Mouse (Mus musculus) midbrain, embryonic 13.5 days (tissue): ENCODE measurements at regions not wholly inside any gene's neighbourhood (a gene's known extent, or its start where the extent isn't known, plus 50 kb on each side); places are given as distances from the start of the nearest gene placed in this dataset.

Experiments
- ATAC-seq: fragments of 200-750 bp; cut with Nextera tagmentation; 2 replicates; pipeline ENCODE4 v1.8.0; 2017; ENCODE audit warnings: mild to moderate bottlenecking, moderate TSS enrichment, moderate library complexity
- H3K27ac ChIP-seq: fragments of 300-500 bp; sonication (generic); 2 replicates; pipeline ENCODE4 v1.5.1; 2015; ENCODE audit warnings: inconsistent platforms, mild to moderate bottlenecking, moderate library complexity
- H3K27me3 ChIP-seq: fragments of 300-500 bp; sonication (generic); 2 replicates; pipeline ENCODE4 v1.6.1; 2015; ENCODE audit warnings: mild to moderate bottlenecking, inconsistent platforms
- H3K36me3 ChIP-seq: fragments of 300-500 bp; sonication (generic); 2 replicates; pipeline ENCODE4 v1.6.1; 2015; ENCODE audit warnings: mild to moderate bottlenecking, inconsistent platforms
- H3K4me1 ChIP-seq: fragments of 300-500 bp; sonication (generic); replicated peaks from 2 replicates; pipeline ENCODE4 v1.6.1; 2015; ENCODE audit warnings: inconsistent platforms
- H3K4me2 ChIP-seq: fragments of 300-500 bp; sonication (generic); replicated peaks from 2 replicates; pipeline ENCODE4 v1.6.1; 2015; ENCODE audit warnings: moderate library complexity, mild to moderate bottlenecking, inconsistent platforms
- H3K4me3 ChIP-seq: fragments of 300-500 bp; sonication (generic); replicated peaks from 2 replicates; pipeline ENCODE4 v1.5.1; 2015; ENCODE audit warnings: mild to moderate bottlenecking, inconsistent platforms
- H3K9ac ChIP-seq: fragments of 300-500 bp; sonication (generic); replicated peaks from 2 replicates; pipeline ENCODE4 v1.6.1; 2015; ENCODE audit warnings: mild to moderate bottlenecking, inconsistent platforms
- H3K9me3 ChIP-seq: fragments of 300-500 bp; sonication (generic); 2 replicates; pipeline ENCODE4 v1.6.1; 2016; ENCODE audit warnings: mild to moderate bottlenecking, inconsistent platforms
- WGBS: fragments of 180-500 bp; shearing (Covaris S2); methylation state at CpG from one replicate; pipeline ENCODE4 v1.1.7; 2015; 5-methylcytosine and 5-hydroxymethylcytosine counted together

GRCm38 (mm10) chr10:57114696-57115271, 371.4 kb upstream of the Hsf2 start:
- H3K9me3 ChIP-seq: no peaks in the 10 kb centered on the region
- H3K4me1 ChIP-seq: no peaks in the 10 kb centered on the region
- no peak overlapping the region for H3K27ac ChIP-seq
- ATAC-seq: no peak
- no peak overlapping the region for H3K4me2 ChIP-seq
- H3K4me3 ChIP-seq: no peak overlapping the region
- H3K9ac ChIP-seq: no peak overlapping the region
- H3K27me3 ChIP-seq: no peaks in the 10 kb centered on the region
- 87% methylated on average over 8 of the region's 8 CpGs for whole genome bisulfite sequencing
- no peaks in the 10 kb centered on the region for H3K36me3 ChIP-seq

GRCm38 (mm10) chr10:57121514-57121913, 364.7 kb upstream of the Hsf2 start:
- H3K36me3 ChIP-seq: no peaks in the 10 kb centered on the region

DNA sequence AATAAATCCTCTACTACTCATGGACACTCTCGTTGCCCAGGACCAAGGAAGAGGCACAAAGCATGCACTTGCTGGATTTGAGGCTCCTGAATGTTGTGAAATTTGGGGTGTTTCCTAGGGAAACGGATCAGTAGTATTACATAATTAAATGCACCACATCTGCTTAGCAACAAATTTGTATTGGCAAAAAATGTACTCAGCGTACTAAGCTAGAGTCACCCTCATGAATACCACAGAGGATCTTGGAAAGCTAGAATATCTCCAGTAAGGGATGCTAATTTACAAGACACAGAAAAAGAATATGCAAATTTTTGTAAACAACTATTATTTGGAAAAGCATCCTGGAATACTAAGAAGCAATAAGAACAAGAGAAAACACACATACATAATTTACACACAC, 359.0 kb upstream of the Hsf2 start:
- no peak overlapping the region for H3K27ac ChIP-seq
- 73% methylated on average over 3 of the region's 3 CpGs for whole genome bisulfite sequencing
- H3K9ac ChIP-seq: no peak overlapping the region
- H3K36me3 ChIP-seq: no peaks in the 10 kb centered on the region
- H3K4me3 ChIP-seq: no peak overlapping the region
- no peaks in the 10 kb centered on the region for H3K9me3 ChIP-seq
- no peak overlapping the region for H3K4me2 ChIP-seq
- H3K4me1 ChIP-seq: no peaks in the 10 kb centered on the region
- no peak for ATAC-seq
- no peaks in the 10 kb centered on the region for H3K27me3 ChIP-seq

More at GRCm38 (mm10) chr10:57121514-57121913, 364.7 kb upstream of the Hsf2 start:
- Histone ChIP-seq H3K9me3 (no peaks in the 10 kb centered on the region), H3K27me3 (no peaks in the 10 kb centered on the region), H3K9ac (no peak overlapping the region), H3K4me3 (no peak overlapping the region), H3K4me1 (no peaks in the 10 kb centered on the region), H3K4me2 (no peak overlapping the region), H3K27ac (no peak overlapping the region)
- WGBS: 84% methylated on average over 1 of the region's 1 CpGs
- no peak for ATAC-seq

DNA sequence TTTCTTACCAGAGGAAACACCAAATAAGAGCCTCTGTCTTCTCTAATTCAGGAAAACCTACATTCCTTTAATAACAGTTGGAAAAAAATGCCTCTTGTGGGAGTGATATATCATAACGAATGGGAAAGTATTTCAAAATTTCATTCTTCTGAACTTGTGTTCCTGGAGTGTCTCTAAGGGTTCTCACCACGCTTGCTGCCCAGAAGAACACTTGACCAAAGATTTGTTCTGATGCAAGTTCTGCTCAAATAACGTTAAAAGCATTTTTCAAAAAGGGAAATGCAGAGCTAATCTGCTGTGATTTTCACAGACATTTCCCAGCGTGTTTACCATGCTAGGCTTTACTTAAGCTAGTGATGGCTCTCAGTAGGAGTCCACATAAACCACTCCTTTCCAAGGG, 329.8 kb upstream of the Hsf2 start:
- H3K9me3 ChIP-seq: no peaks in the 10 kb centered on the region

GRCm38 (mm10) chr10:57156912-57157311, 329.3 kb upstream of the Hsf2 start:
- no peaks in the 10 kb centered on the region for H3K36me3 ChIP-seq
- H3K27ac ChIP-seq: no peak overlapping the region
- H3K27me3 ChIP-seq: no peaks in the 10 kb centered on the region
- H3K4me3 ChIP-seq: no peak overlapping the region
- WGBS: 85% methylated on average over 9 of the region's 9 CpGs
- H3K4me1 ChIP-seq: no peaks in the 10 kb centered on the region
- no peaks in the 10 kb centered on the region for H3K9me3 ChIP-seq
- H3K4me2 ChIP-seq: no peak overlapping the region
- no peak for ATAC-seq
- H3K9ac ChIP-seq: no peak overlapping the region

More for the DNA sequence above, 329.8 kb upstream of the Hsf2 start:
- Histone ChIP-seq H3K4me1 (no peaks in the 10 kb centered on the region), H3K9ac (no peak overlapping the region), H3K27me3 (no peaks in the 10 kb centered on the region), H3K4me2 (no peak overlapping the region), H3K4me3 (no peak overlapping the region), H3K36me3 (no peaks in the 10 kb centered on the region), H3K27ac (no peak overlapping the region)
- no peak for ATAC-seq
- 76% methylated on average over 4 of the region's 4 CpGs for WGBS

GRCm38 (mm10) chr10:57160546-57160945, 325.6 kb upstream of the Hsf2 start:
- H3K9me3 ChIP-seq: no peaks in the 10 kb centered on the region
- H3K9ac ChIP-seq: no peak overlapping the region
- H3K36me3 ChIP-seq: no peaks in the 10 kb centered on the region
- no peak overlapping the region for H3K27ac ChIP-seq
- no peak overlapping the region for H3K4me3 ChIP-seq
- H3K4me2 ChIP-seq: no peak overlapping the region
- ATAC-seq: no peak
- no peaks in the 10 kb centered on the region for H3K27me3 ChIP-seq
- H3K4me1 ChIP-seq: no peaks in the 10 kb centered on the region

GRCm38 (mm10) chr10:57163359-57163758, 322.8 kb upstream of the Hsf2 start:
- Histone ChIP-seq H3K4me3 (no peak overlapping the region), H3K4me1 (no peaks in the 10 kb centered on the region), H3K9ac (no peak overlapping the region), H3K36me3 (no peaks in the 10 kb centered on the region), H3K9me3 (no peaks in the 10 kb centered on the region), H3K27ac (no peak overlapping the region), H3K4me2 (no peak overlapping the region), H3K27me3 (no peaks in the 10 kb centered on the region)
- ATAC-seq: no peak
- 83% methylated on average over 5 of the region's 5 CpGs for WGBS

DNA sequence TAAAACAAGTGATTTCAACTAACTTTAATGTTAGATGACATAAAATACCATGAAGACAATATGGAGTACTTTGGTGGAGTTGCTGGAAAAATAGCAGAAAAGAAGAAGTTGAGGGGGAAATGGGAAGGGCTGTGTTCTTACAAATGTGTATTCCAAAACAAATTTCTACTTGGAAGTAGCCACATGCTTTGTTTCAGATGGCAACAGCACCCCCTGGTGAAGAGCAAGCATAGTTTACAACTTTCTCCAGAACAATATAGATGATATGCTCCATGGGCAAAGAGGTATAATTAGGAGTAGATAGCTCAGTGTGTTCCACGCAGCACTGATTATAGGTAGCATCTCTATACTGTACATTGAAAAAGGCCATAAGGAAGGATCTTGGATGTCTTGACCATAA, 302.6 kb upstream of the Hsf2 start:
- Histone ChIP-seq H3K9ac (no peak overlapping the region), H3K36me3 (no peaks in the 10 kb centered on the region), H3K9me3 (no peaks in the 10 kb centered on the region), H3K27me3 (no peaks in the 10 kb centered on the region), H3K4me2 (no peak overlapping the region), H3K4me3 (no peak overlapping the region), H3K4me1 (no peaks in the 10 kb centered on the region), H3K27ac (no peak overlapping the region)
- 80% methylated on average over 1 of the region's 1 CpGs for WGBS
- no peak for ATAC-seq

DNA sequence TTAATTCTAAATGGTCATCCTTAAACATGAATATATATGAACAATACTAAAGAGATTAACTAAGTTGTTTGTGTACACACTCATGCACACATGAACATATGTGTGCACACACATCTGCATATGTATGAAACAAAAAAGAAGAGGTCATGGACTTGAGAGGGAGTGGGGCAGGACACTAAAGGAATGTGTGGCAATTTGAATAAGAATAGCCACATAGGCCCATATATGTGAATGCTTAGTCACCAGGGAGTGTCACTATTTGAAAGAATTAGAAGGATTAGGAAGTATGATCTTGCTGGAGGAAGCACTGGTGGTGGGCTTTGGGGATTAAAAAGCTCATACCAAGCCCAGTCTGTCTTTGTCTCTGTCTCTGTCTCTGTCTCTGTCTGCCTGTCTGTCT, 275.5 kb upstream of the Hsf2 start:
- no peak overlapping the region for H3K9ac ChIP-seq
- no peak overlapping the region for H3K4me3 ChIP-seq
- H3K4me2 ChIP-seq: no peak overlapping the region

DNA sequence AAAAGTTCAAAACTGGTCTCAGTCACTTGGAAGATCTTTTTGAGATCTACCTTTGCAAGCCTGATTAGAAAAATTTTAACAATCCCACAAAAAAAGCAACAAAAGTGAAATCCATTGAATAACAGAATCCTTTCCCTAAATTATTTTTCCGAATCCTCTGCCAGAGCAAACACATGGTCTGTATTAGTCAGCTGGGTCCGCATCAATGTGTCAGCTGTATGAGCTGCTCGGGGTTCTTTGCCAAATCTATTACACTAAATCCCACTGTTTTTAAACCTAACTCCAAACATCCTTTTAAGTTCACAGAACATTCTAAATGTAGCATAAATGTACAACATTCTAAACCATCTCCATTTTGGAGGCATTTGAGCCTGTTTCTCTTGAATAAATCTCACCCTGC, 255.1 kb upstream of the Hsf2 start:
- Histone ChIP-seq H3K36me3 (no peaks in the 10 kb centered on the region), H3K4me3 (no peak overlapping the region), H3K27ac (no peak overlapping the region), H3K27me3 (no peaks in the 10 kb centered on the region), H3K4me1 (no peaks in the 10 kb centered on the region), H3K4me2 (no peak overlapping the region), H3K9ac (no peak overlapping the region), H3K9me3 (no peaks in the 10 kb centered on the region)
- 91% methylated on average over 3 of the region's 3 CpGs for WGBS
- ATAC-seq: no peak

More for the DNA sequence above, 275.5 kb upstream of the Hsf2 start:
- Histone ChIP-seq H3K4me1 (no peaks in the 10 kb centered on the region), H3K36me3 (no peaks in the 10 kb centered on the region), H3K27ac (no peak overlapping the region), H3K9me3 (no peaks in the 10 kb centered on the region), H3K27me3 (no peaks in the 10 kb centered on the region)
- ATAC-seq: no peak

DNA sequence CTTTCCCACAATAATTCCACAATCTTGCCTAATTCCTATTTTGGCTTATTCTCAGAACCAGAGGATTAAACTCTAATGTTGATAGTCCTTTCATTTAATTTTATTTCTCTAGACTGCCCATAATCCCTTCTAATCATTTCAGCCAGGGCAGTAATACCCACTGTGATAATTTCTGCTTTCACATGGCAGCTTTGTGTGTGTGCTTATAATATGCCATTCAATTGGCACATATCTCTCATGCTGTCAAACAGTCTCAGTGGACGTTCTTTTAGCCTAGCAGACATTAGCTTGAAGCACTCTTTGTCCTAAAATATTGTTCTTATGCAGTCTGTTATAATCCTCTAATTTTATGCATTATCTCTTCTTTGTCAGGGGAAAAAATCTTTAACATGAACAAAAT, 205.0 kb upstream of the Hsf2 start:
- no peaks in the 10 kb centered on the region for H3K27me3 ChIP-seq
- H3K36me3 ChIP-seq: no peaks in the 10 kb centered on the region
- H3K27ac ChIP-seq: no peak overlapping the region
- no peak overlapping the region for H3K4me2 ChIP-seq
- 28% methylated on average over 1 of the region's 1 CpGs for WGBS
- peak; percentile 63; the same call in 1 of the 2 replicates for ATAC-seq
- no peaks in the 10 kb centered on the region for H3K9me3 ChIP-seq
- no peak overlapping the region for H3K9ac ChIP-seq
- H3K4me3 ChIP-seq: no peak overlapping the region
- H3K4me1 ChIP-seq: no peaks in the 10 kb centered on the region

- no peak overlapping the region for H3K4me2 ChIP-seq
- 79% methylated on average over 5 of the region's 5 CpGs for WGBS
- H3K36me3 ChIP-seq: no peaks in the 10 kb centered on the region
- no peak for ATAC-seq
- H3K4me3 ChIP-seq: no peak overlapping the region
- H3K27ac ChIP-seq: no peak overlapping the region
- H3K4me1 ChIP-seq: no peaks in the 10 kb centered on the region
- no peaks in the 10 kb centered on the region for H3K9me3 ChIP-seq
- no peaks in the 10 kb centered on the region for H3K27me3 ChIP-seq
- no peak overlapping the region for H3K9ac ChIP-seq
Measured at GRCm38 (mm10) chr10:57282896-57283295, 203.3 kb upstream of the Hsf2 start.

DNA sequence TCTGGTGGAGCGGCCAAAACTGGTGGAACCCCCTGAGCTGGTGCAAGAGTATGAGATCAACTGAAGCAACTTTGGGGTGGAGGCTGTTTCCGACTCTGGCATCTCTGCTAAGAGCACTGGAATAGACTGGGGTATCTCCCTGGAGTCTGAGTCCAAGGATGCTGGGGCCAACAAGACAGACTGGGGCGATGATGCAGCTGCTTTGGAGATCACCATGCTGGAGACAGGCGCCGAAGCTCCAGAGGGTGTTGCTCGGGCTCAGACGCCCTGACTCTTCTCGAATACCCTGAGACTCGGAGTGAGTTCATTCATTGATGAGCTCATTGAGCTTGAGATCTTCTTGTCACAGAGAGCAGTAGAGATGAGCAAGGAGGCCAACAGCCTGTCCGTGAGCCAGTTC, 194.6 kb upstream of the Hsf2 start:
- Histone ChIP-seq H3K27me3 (no peaks in the 10 kb centered on the region), H3K9me3 (no peaks in the 10 kb centered on the region), H3K4me2 (no peak overlapping the region), H3K9ac (no peak overlapping the region), H3K36me3 (no peaks in the 10 kb centered on the region), H3K27ac (no peak overlapping the region), H3K4me1 (no peaks in the 10 kb centered on the region), H3K4me3 (no peak overlapping the region)
- WGBS: 94% methylated on average over 10 of the region's 10 CpGs
- ATAC-seq: no peak
